31 mouse cellular contexts compared by ENCODE assay signal in the genomic region with DNA sequence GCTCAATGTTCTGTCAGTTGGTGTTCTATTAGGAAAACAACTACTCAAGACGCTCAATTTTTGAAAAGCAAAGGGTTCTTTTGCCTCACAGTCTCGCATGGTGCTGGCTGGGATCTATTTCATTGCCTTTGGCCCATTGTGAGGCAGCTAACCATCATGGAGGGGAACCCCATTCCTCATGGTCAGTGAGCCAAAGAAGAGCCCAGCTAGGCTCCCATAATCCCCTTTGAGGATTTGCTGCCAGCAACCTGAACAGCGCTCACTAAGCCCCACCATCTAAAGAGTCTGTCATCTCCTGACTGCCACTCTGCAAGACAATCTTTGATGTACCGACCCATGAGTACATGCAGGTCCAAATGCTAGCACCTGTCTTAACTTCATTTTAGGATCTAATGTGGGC. TPM values are rescaled to one million over a fixed set of nuclear protein-coding genes. Genes with fewer than 3 reads are reported as not detected.
DNase-seq lines count a peak whose midpoint lies in the region; ATAC-seq and TF ChIP-seq lines count a peak whose summit lies in the region.
"Had no signal": no experiment of that assay in that cellular context is flagged by ENCODE, and none has a peak within 500 bp of the region (broad histone marks: within the 10 kb centered on the region; RNA-seq: fewer than 3 reads in every experiment).

No protein-coding gene starts in this region.

- H3K4me2 ChIP-seq in hindbrain, postnatal 0 days (ENCODE audit: low read depth, low read length): no peak overlapping the region
- H3K4me2 ChIP-seq in hindbrain, embryonic 14.5 days (replicated peaks): no peak overlapping the region
- H3K4me2 ChIP-seq in midbrain, embryonic 12.5 days (replicated peaks): no peak overlapping the region
- H3K4me2 ChIP-seq in midbrain, embryonic 14.5 days (ENCODE audit: low read length): no peak overlapping the region
- H3K4me2 ChIP-seq: embryonic facial prominence, embryonic 13.5 days; forebrain, embryonic 13.5 days; heart, embryonic 12.5 days; heart, embryonic 15.5 days; hindbrain, embryonic 15.5 days; intestine, embryonic 15.5 days had no signal

- peaks cover 3% of the 10 kb centered on the region; the same call in 1 of the 2 replicates for H3K9me3 ChIP-seq in hindbrain, postnatal 0 days (ENCODE audit: low read length)
- H3K9me3 ChIP-seq in hindbrain, embryonic 14.5 days (ENCODE audit: control insufficient read depth, low read length): no peaks in the 10 kb centered on the region
- no peaks in the 10 kb centered on the region for H3K9me3 ChIP-seq in midbrain, embryonic 12.5 days
- no peaks in the 10 kb centered on the region for H3K9me3 ChIP-seq in midbrain, embryonic 14.5 days (ENCODE audit: control insufficient read depth, low read length)
- H3K9me3 ChIP-seq: embryonic facial prominence, embryonic 13.5 days; forebrain, embryonic 13.5 days; G1E; heart, embryonic 15.5 days; hindbrain, embryonic 15.5 days; intestine, embryonic 15.5 days had no signal

- ATAC-seq in hindbrain, postnatal 0 days: no peak
- no peak for ATAC-seq in hindbrain, embryonic 14.5 days (ENCODE audit: low FRiP score)
- ATAC-seq in midbrain, embryonic 12.5 days (ENCODE audit: low FRiP score, low read depth): 0 out of 2 replicates have a peak, but pooled peaks have one; percentile 41
- no peak for ATAC-seq in midbrain, embryonic 14.5 days (ENCODE audit: low FRiP score, low TSS enrichment)
- ATAC-seq in Patski: peak; percentile 73
- ATAC-seq: forebrain, embryonic 13.5 days; forebrain, postnatal 0 days; intestine, embryonic 15.5 days had no signal

- H3K27ac ChIP-seq in hindbrain, postnatal 0 days: no peak overlapping the region
- no peak overlapping the region for H3K27ac ChIP-seq in hindbrain, embryonic 14.5 days
- H3K27ac ChIP-seq in midbrain, embryonic 12.5 days (replicated peaks): no peak overlapping the region
- no peak overlapping the region for H3K27ac ChIP-seq in midbrain, embryonic 14.5 days (replicated peaks; ENCODE audit: low read depth, low read length)
- H3K27ac ChIP-seq: embryonic facial prominence, embryonic 10.5 days; embryonic facial prominence, embryonic 13.5 days; forebrain, embryonic 13.5 days; gastrocnemius, adult 2 months; heart, embryonic 15.5 days; hindbrain, embryonic 15.5 days; intestine, embryonic 15.5 days had no signal

- no peaks in the 10 kb centered on the region for H3K36me3 ChIP-seq in hindbrain, postnatal 0 days (ENCODE audit: insufficient read depth, low read length)
- no peaks in the 10 kb centered on the region for H3K36me3 ChIP-seq in hindbrain, embryonic 14.5 days (replicated peaks; ENCODE audit: control insufficient read depth, insufficient read depth)
- H3K36me3 ChIP-seq in midbrain, embryonic 12.5 days: no peaks in the 10 kb centered on the region
- H3K36me3 ChIP-seq in midbrain, embryonic 14.5 days (ENCODE audit: control insufficient read depth, insufficient read depth, low read length): no peaks in the 10 kb centered on the region
- H3K36me3 ChIP-seq: embryonic facial prominence, embryonic 10.5 days; embryonic facial prominence, embryonic 13.5 days; G1E; heart, embryonic 12.5 days; heart, embryonic 15.5 days; hindbrain, embryonic 15.5 days; intestine, embryonic 15.5 days had no signal

- no peak overlapping the region for H3K9ac ChIP-seq in hindbrain, postnatal 0 days (replicated peaks; ENCODE audit: low read length)
- H3K9ac ChIP-seq in hindbrain, embryonic 14.5 days: no peak overlapping the region
- no peak overlapping the region for H3K9ac ChIP-seq in midbrain, embryonic 12.5 days (replicated peaks)
- H3K9ac ChIP-seq in midbrain, embryonic 14.5 days (replicated peaks; ENCODE audit: low read length): no peak overlapping the region
- H3K9ac ChIP-seq: embryonic facial prominence, embryonic 13.5 days; forebrain, embryonic 13.5 days; forebrain, postnatal 0 days; heart, embryonic 12.5 days; heart, embryonic 15.5 days; hindbrain, embryonic 15.5 days; intestine, embryonic 15.5 days had no signal

- in situ Hi-C loops in Patski (cut with MboI; ENCODE audit: low pct_unique_long_range_greater_than_20kb): no loop called here

- no peaks in the 10 kb centered on the region for H3K27me3 ChIP-seq in hindbrain, postnatal 0 days (ENCODE audit: insufficient read depth, low read length)
- H3K27me3 ChIP-seq in hindbrain, embryonic 14.5 days (ENCODE audit: control insufficient read depth, insufficient read depth, low read length): no peaks in the 10 kb centered on the region
- no peaks in the 10 kb centered on the region for H3K27me3 ChIP-seq in midbrain, embryonic 12.5 days
- H3K27me3 ChIP-seq in midbrain, embryonic 14.5 days (ENCODE audit: control insufficient read depth, insufficient read depth, low read length): no peaks in the 10 kb centered on the region
- H3K27me3 ChIP-seq in Patski: no peaks in the 10 kb centered on the region
- H3K27me3 ChIP-seq: CH12.LX; embryonic facial prominence, embryonic 13.5 days; forebrain, embryonic 13.5 days; heart, embryonic 12.5 days; heart, embryonic 15.5 days; hindbrain, embryonic 15.5 days; intestine, embryonic 15.5 days had no signal

- CTCF ChIA-PET in Patski (lab: Charles Lee): interaction anchor here (1.5 kb wide), 1 partner anchor 24 kb away, joined by 5 read pairs; no protein-coding TSS in a partner anchor

- POLR2A ChIA-PET in Patski (lab: Charles Lee): no interaction called here

- WGBS in hindbrain, postnatal 0 days: 66% methylated on average over 4 of the region's 4 CpGs
- 72% methylated on average over 4 of the region's 4 CpGs for WGBS in hindbrain, embryonic 14.5 days
- WGBS in midbrain, embryonic 12.5 days: 15% methylated on average over 4 of the region's 4 CpGs
- 14% methylated on average over 4 of the region's 4 CpGs for WGBS in midbrain, embryonic 14.5 days

- no peak for TF ChIP-seq CTCF in hindbrain, postnatal 0 days (IDR thresholded peaks at IDR 0.05; ENCODE audit: low read depth)
- TF ChIP-seq CTCF in Patski (IDR thresholded peaks at IDR 0.05): no peak

- no peak overlapping the region for H3K4me3 ChIP-seq in hindbrain, postnatal 0 days (ENCODE audit: low read length)
- no peak overlapping the region for H3K4me3 ChIP-seq in hindbrain, embryonic 14.5 days (replicated peaks; ENCODE audit: low read length)
- no peak overlapping the region for H3K4me3 ChIP-seq in midbrain, embryonic 12.5 days
- no peak overlapping the region for H3K4me3 ChIP-seq in midbrain, embryonic 14.5 days (replicated peaks; ENCODE audit: low read depth, low read length)
- H3K4me3 ChIP-seq: embryonic facial prominence, embryonic 10.5 days; embryonic facial prominence, embryonic 13.5 days; erythroblast, embryonic 14.5 days; forebrain, embryonic 13.5 days; gastrocnemius, adult 2 months; heart, embryonic 12.5 days; heart, embryonic 15.5 days; hindbrain, embryonic 15.5 days; intestine, embryonic 15.5 days had no signal

- no peaks in the 10 kb centered on the region for H3K4me1 ChIP-seq in hindbrain, postnatal 0 days (ENCODE audit: insufficient read depth, low read length)
- no peaks in the 10 kb centered on the region for H3K4me1 ChIP-seq in hindbrain, embryonic 14.5 days (replicated peaks; ENCODE audit: control insufficient read depth, insufficient read depth, low read length)
- no peaks in the 10 kb centered on the region for H3K4me1 ChIP-seq in midbrain, embryonic 12.5 days
- H3K4me1 ChIP-seq in midbrain, embryonic 14.5 days (ENCODE audit: control insufficient read depth, insufficient read depth, low read length): no peaks in the 10 kb centered on the region
- H3K4me1 ChIP-seq: embryonic facial prominence, embryonic 10.5 days; embryonic facial prominence, embryonic 13.5 days; forebrain, embryonic 13.5 days; heart, embryonic 12.5 days; heart, embryonic 15.5 days; hindbrain, embryonic 15.5 days; intestine, embryonic 15.5 days had no signal

- peak; percentile 9 for DNase-seq in embryo, embryonic 10.5 days (ENCODE audit: low spot score)
- no peak for DNase-seq in embryo, embryonic 9.5 days (ENCODE audit: extremely low spot score)
- peak; percentile 2 for DNase-seq in hindbrain, postnatal 0 days (ENCODE audit: low spot score)
- no peak for DNase-seq in hindbrain, embryonic 14.5 days (ENCODE audit: low spot score)
- no peak for DNase-seq in midbrain, embryonic 14.5 days
- peak; percentile 19 for DNase-seq in Patski (ENCODE audit: low read depth, low spot score)
- DNase-seq in layer of hippocampus, postnatal 14 days (ENCODE audit: low spot score in 2 of 2): no peak
- DNase-seq: adrenal gland, adult 2 months; adrenal gland, postnatal 14 days; B cell, adult 2 months; cerebellum, adult 11 months; cerebellum, adult 2 months; cerebellum, adult 9-11 months; cerebellum, postnatal 25 days; forebrain, postnatal 0 days; gastrocnemius, adult 2 months; gastrocnemius, postnatal 14 days; heart, adult 18-20 months; heart, postnatal 10 days; heart, postnatal 4 days had no signal

RNA-seq across cellular contexts. Expression of gene Galnt7, which starts 53.1 kb away (rescaled TPM):
- total RNA-seq in hindbrain, postnatal 0 days (2014; rRNA removed): 3.7 and 6.8 TPM in 2 replicates
- 6.6 and 8.3 TPM in 2 replicates for polyA plus RNA-seq in hindbrain, postnatal 0 days (2015; fragmentation: Nextera tagmentation; extraction: Ambion mirVana)
- 14.0 and 14.6 TPM in 2 replicates for polyA plus RNA-seq in hindbrain, embryonic 14.5 days (2014; fragmentation: Nextera tagmentation; extraction: Ambion mirVana)
- polyA plus RNA-seq in midbrain, embryonic 12.5 days (2016; fragmentation: Nextera tagmentation; extraction: Ambion mirVana): 14.5 and 15.0 TPM in 2 replicates
- 9.1 and 10.0 TPM in 2 replicates for polyA plus RNA-seq in midbrain, embryonic 14.5 days (2014; fragmentation: Nextera tagmentation; extraction: Ambion mirVana)
- polyA plus RNA-seq in Patski (2021): 21.8 TPM
- total RNA-seq in layer of hippocampus, postnatal 14 days (2021): 10 to 100 TPM in 1 of 2 experiments, 1 to 10 TPM in 1; 9.4 to 10.9 TPM
- polyA plus RNA-seq: erythroblast, embryonic 14.5 days had no signal

Comparison
In these comparisons a context has a peak if more than half of its experiments do, and no peak if none do; other contexts are left out.
1. DNase-seq: peak in embryo, embryonic 10.5 days (single experiment), hindbrain, postnatal 0 days (single experiment) and Patski (single experiment); none in embryo, embryonic 9.5 days (single experiment), hindbrain, embryonic 14.5 days (single experiment), midbrain, embryonic 14.5 days (single experiment) and layer of hippocampus, postnatal 14 days (0 of 2).
2. ATAC-seq: peak in midbrain, embryonic 12.5 days (single experiment) and Patski (single experiment); none in hindbrain, postnatal 0 days (single experiment), hindbrain, embryonic 14.5 days (single experiment) and midbrain, embryonic 14.5 days (single experiment).